Mouse (Mus musculus): ENCODE measurements around the gene 2300009A05Rik. TPM values are rescaled to one million over a fixed set of nuclear protein-coding genes. Genes with fewer than 3 reads are reported as not detected.

Gene 2300009A05Rik
- polyA plus RNA-seq, 1 experiment from 2014 or later: 38.5 TPM

- Histone ChIP-seq H3K27ac (ENCODE audit: low read length) (no peak overlapping the region), H3K9ac (ENCODE audit: low read length) (no peak overlapping the region), H3K4me1 (replicated peaks; ENCODE audit: control insufficient read depth, insufficient read depth, low read length) (no peaks in the 10 kb centered on the region), H3K9me3 (ENCODE audit: control insufficient read depth, low read length) (no peaks in the 10 kb centered on the region), H3K4me2 (ENCODE audit: low read depth, low read length) (no peak overlapping the region), H3K36me3 (ENCODE audit: control insufficient read depth, insufficient read depth, low read length) (no peaks in the 10 kb centered on the region), H3K4me3 (ENCODE audit: low read length) (no peak overlapping the region), H3K27me3 (ENCODE audit: control insufficient read depth, insufficient read depth, low read depth, low read length) (no peaks in the 10 kb centered on the region)
- WGBS: 76% methylated on average over 9 of the region's 9 CpGs
- ATAC-seq (ENCODE audit: low read depth): no peak
Measured at GRCm38 (mm10) chr9:63356278-63356677, 42.8 kb downstream of the 2300009A05Rik start.

- Histone ChIP-seq H3K9me3 (ENCODE audit: control insufficient read depth, low read length) (no peaks in the 10 kb centered on the region), H3K27me3 (ENCODE audit: control insufficient read depth, insufficient read depth, low read depth, low read length) (no peaks in the 10 kb centered on the region), H3K36me3 (ENCODE audit: control insufficient read depth, insufficient read depth, low read length) (no peaks in the 10 kb centered on the region), H3K9ac (ENCODE audit: low read length) (no peak overlapping the region), H3K4me1 (replicated peaks; ENCODE audit: control insufficient read depth, insufficient read depth, low read length) (no peaks in the 10 kb centered on the region), H3K4me2 (ENCODE audit: low read depth, low read length) (no peak overlapping the region), H3K4me3 (ENCODE audit: low read length) (no peak overlapping the region), H3K27ac (ENCODE audit: low read length) (no peak overlapping the region)
- WGBS: 76% methylated on average over 4 of the region's 4 CpGs
- no peak for ATAC-seq (ENCODE audit: low read depth)
Measured at GRCm38 (mm10) chr9:63354168-63354567, 44.9 kb downstream of the 2300009A05Rik start.

GRCm38 (mm10) chr9:63350030-63350429, 49.0 kb downstream of the 2300009A05Rik start:
- no peak overlapping the region for H3K4me3 ChIP-seq (ENCODE audit: low read length)
- H3K4me2 ChIP-seq (ENCODE audit: low read depth, low read length): no peak overlapping the region
- no peak for ATAC-seq (ENCODE audit: low read depth)
- no peaks in the 10 kb centered on the region for H3K4me1 ChIP-seq (replicated peaks; ENCODE audit: control insufficient read depth, insufficient read depth, low read length)
- no peaks in the 10 kb centered on the region for H3K36me3 ChIP-seq (ENCODE audit: control insufficient read depth, insufficient read depth, low read length)
- no peaks in the 10 kb centered on the region for H3K27me3 ChIP-seq (ENCODE audit: control insufficient read depth, insufficient read depth, low read depth, low read length)
- no peak overlapping the region for H3K9ac ChIP-seq (ENCODE audit: low read length)
- WGBS: 90% methylated on average over 8 of the region's 8 CpGs
- no peaks in the 10 kb centered on the region for H3K9me3 ChIP-seq (ENCODE audit: control insufficient read depth, low read length)
- no peak overlapping the region for H3K27ac ChIP-seq (ENCODE audit: low read length)

- H3K4me3 ChIP-seq (ENCODE audit: low read length): no peak overlapping the region
- WGBS: 67% methylated on average over 3 of the region's 3 CpGs
Measured at GRCm38 (mm10) chr9:63349241-63349640, 49.8 kb downstream of the 2300009A05Rik start.

GRCm38 (mm10) chr9:63348146-63348545, 50.9 kb downstream of the 2300009A05Rik start:
- 78% methylated on average over 1 of the region's 1 CpGs for WGBS
- H3K4me1 ChIP-seq (replicated peaks; ENCODE audit: control insufficient read depth, insufficient read depth, low read length): no peaks in the 10 kb centered on the region
- no peaks in the 10 kb centered on the region for H3K36me3 ChIP-seq (ENCODE audit: control insufficient read depth, insufficient read depth, low read length)
- no peak overlapping the region for H3K9ac ChIP-seq (ENCODE audit: low read length)
- no peak for ATAC-seq (ENCODE audit: low read depth)
- H3K4me2 ChIP-seq (ENCODE audit: low read depth, low read length): no peak overlapping the region
- H3K9me3 ChIP-seq (ENCODE audit: control insufficient read depth, low read length): no peaks in the 10 kb centered on the region
- no peak overlapping the region for H3K4me3 ChIP-seq (ENCODE audit: low read length)
- H3K27ac ChIP-seq (ENCODE audit: low read length): no peak overlapping the region
- no peaks in the 10 kb centered on the region for H3K27me3 ChIP-seq (ENCODE audit: control insufficient read depth, insufficient read depth, low read depth, low read length)

More at GRCm38 (mm10) chr9:63349241-63349640, 49.8 kb downstream of the 2300009A05Rik start:
- no peaks in the 10 kb centered on the region for H3K27me3 ChIP-seq (ENCODE audit: control insufficient read depth, insufficient read depth, low read depth, low read length)
- H3K4me1 ChIP-seq (replicated peaks; ENCODE audit: control insufficient read depth, insufficient read depth, low read length): no peaks in the 10 kb centered on the region
- H3K36me3 ChIP-seq (ENCODE audit: control insufficient read depth, insufficient read depth, low read length): no peaks in the 10 kb centered on the region
- H3K9ac ChIP-seq (ENCODE audit: low read length): no peak overlapping the region
- H3K4me2 ChIP-seq (ENCODE audit: low read depth, low read length): no peak overlapping the region
- no peak overlapping the region for H3K27ac ChIP-seq (ENCODE audit: low read length)
- no peaks in the 10 kb centered on the region for H3K9me3 ChIP-seq (ENCODE audit: control insufficient read depth, low read length)
- ATAC-seq (ENCODE audit: low read depth): no peak

- ATAC-seq (ENCODE audit: low read depth): no peak
- H3K9me3 ChIP-seq (ENCODE audit: control insufficient read depth, low read length): no peaks in the 10 kb centered on the region
Measured at GRCm38 (mm10) chr9:63346029-63346428, 53.0 kb downstream of the 2300009A05Rik start.

More at GRCm38 (mm10) chr9:63346029-63346428, 53.0 kb downstream of the 2300009A05Rik start:
- Histone ChIP-seq H3K27ac (ENCODE audit: low read length) (no peak overlapping the region), H3K4me2 (ENCODE audit: low read depth, low read length) (no peak overlapping the region), H3K4me3 (ENCODE audit: low read length) (no peak overlapping the region), H3K36me3 (ENCODE audit: control insufficient read depth, insufficient read depth, low read length) (no peaks in the 10 kb centered on the region), H3K4me1 (replicated peaks; ENCODE audit: control insufficient read depth, insufficient read depth, low read length) (no peaks in the 10 kb centered on the region), H3K9ac (ENCODE audit: low read length) (no peak overlapping the region), H3K27me3 (ENCODE audit: control insufficient read depth, insufficient read depth, low read depth, low read length) (no peaks in the 10 kb centered on the region)
- 83% methylated on average over 6 of the region's 6 CpGs for WGBS

Other genes starting within 250 kb of the 2300009A05Rik start
- 27.3 and 28.3 TPM in 2 replicates for gene Map2k5, start 21.3 kb downstream of the 2300009A05Rik start, polyA plus RNA-seq (2015; fragmentation: Nextera tagmentation; extraction: Ambion mirVana)
- 0.21 and 0.53 TPM in 2 replicates for gene Iqch, start 203.2 kb upstream of the 2300009A05Rik start, polyA plus RNA-seq (2015; fragmentation: Nextera tagmentation; extraction: Ambion mirVana)
- 30.1 and 31.1 TPM in 2 replicates for gene Aagab, start 203.4 kb upstream of the 2300009A05Rik start, polyA plus RNA-seq (2015; fragmentation: Nextera tagmentation; extraction: Ambion mirVana)